Mouse (Mus musculus): Measurements from ENCODE around the gene Ltbp4.

DNA sequence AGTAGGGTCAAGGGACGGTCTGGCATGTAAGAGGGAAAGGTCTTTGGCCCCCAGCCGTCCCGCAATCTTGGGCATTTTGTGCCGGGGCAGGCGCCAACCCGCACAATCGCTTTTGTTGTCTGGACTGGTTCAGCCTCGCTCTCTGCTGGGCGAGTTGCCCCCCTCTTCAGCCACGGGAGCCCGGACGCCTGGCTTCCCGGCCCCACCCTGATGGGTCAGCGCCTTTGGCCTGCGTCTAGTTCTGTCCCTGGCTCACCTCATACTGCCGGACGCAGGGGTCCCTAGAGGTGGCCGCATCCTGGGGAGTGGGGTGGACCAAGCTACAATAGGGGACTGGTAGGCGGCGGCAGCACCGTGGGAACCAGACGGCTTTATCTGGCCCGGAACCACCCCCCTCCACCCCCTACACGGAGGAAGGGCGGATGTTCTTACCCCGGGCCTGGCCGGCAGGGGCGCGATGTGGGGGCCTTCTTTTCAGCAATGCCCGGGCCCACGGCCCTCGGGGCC lies 3.0 kb downstream of the Ltbp4 start:
- TF ChIP-seq CTCF (IDR thresholded peaks at IDR 0.05; ENCODE audit: borderline replicate concordance, control insufficient read depth, extremely low read depth, insufficient read depth, low read length, poor library complexity) (no peak), POLR2A (IDR thresholded peaks at IDR 0.05; ENCODE audit: control insufficient read depth, extremely low read depth, insufficient read depth, low read length, poor library complexity) (no peak)

Measured in thymus, adult 2 months (tissue).